Mouse (Mus musculus) embryonic facial prominence, embryonic 14.5 days (tissue): ENCODE results near the gene Myl7. TPM values are rescaled to one million over a fixed set of nuclear protein-coding genes. Genes with fewer than 3 reads are reported as not detected.

ENCODE experiments used
- ATAC-seq: fragments of 200-750 bp; cut with Nextera tagmentation; 2 replicates; pipeline ENCODE4 v1.8.0; 2017; ENCODE audit warnings: low read depth, moderate number of reproducible peaks, moderate TSS enrichment
- DNase-seq: peaks from one replicate; pipeline ENCODE4 v3.0.0-alpha.2; 2015; ENCODE audit warnings: low spot score
- H3K27ac ChIP-seq: fragments of 300-500 bp; sonication (generic); replicated peaks from 2 replicates; pipeline ENCODE4 v1.5.1; 2014; ENCODE audit warnings: low read depth, mild to moderate bottlenecking, low read length, moderate library complexity
- H3K27me3 ChIP-seq: fragments of 300-500 bp; sonication (generic); replicated peaks from 2 replicates; pipeline ENCODE4 v1.6.1; 2014; ENCODE audit warnings: low read length; ENCODE audit not compliant: control insufficient read depth, insufficient read depth
- H3K36me3 ChIP-seq: fragments of 300-500 bp; sonication (generic); 2 replicates; pipeline ENCODE4 v1.6.1; 2014; ENCODE audit warnings: low read length, mixed read lengths; ENCODE audit not compliant: control insufficient read depth, insufficient read depth
- H3K4me1 ChIP-seq: fragments of 300-500 bp; sonication (generic); 2 replicates; pipeline ENCODE4 v1.6.1; 2014; ENCODE audit warnings: antibody characterized with exemption, low read length; ENCODE audit not compliant: control insufficient read depth, insufficient read depth
- H3K4me2 ChIP-seq: fragments of 300-500 bp; sonication (generic); 2 replicates; pipeline ENCODE4 v1.6.1; 2014; ENCODE audit warnings: low read depth, mild to moderate bottlenecking, low read length, moderate library complexity, mixed read lengths
- H3K4me3 ChIP-seq: fragments of 300-500 bp; sonication (generic); 2 replicates; pipeline ENCODE4 v1.5.1; 2014; ENCODE audit warnings: low read depth, mild to moderate bottlenecking, low read length
- H3K9ac ChIP-seq: fragments of 300-500 bp; sonication (generic); 2 replicates; pipeline ENCODE4 v1.6.1; 2014; ENCODE audit warnings: low read depth, mild to moderate bottlenecking, low read length, moderate library complexity, mixed read lengths
- H3K9me3 ChIP-seq: fragments of 300-500 bp; sonication (generic); 2 replicates; pipeline ENCODE4 v1.6.1; 2016; ENCODE audit warnings: low read length; ENCODE audit not compliant: control insufficient read depth
- WGBS: fragments of 180-500 bp; shearing (Covaris S2); extraction: QIAGEN DNeasy Blood & Tissue Kit; methylation state at CpG from one replicate; pipeline ENCODE4 v1.1.7; 2014; 5-methylcytosine and 5-hydroxymethylcytosine counted together
- polyA plus RNA-seq: library from polyadenylated mRNA; unstranded; fragments of >200 nt; fragmentation: Nextera tagmentation; extraction: Ambion mirVana; gene quantifications from 2 replicates; pipeline ENCODE4 v1.2.1, GENCODE M21; 2014

Myl7 gene
- polyA plus RNA-seq, 1 experiment from 2014 or later, result 0.63 TPM

GRCm38 (mm10) chr11:5886187-5886586, 12.4 kb downstream of the Myl7 start:
- DNase-seq, result peak; percentile 84
- WGBS, result 20% methylated on average over 9 of the region's 9 CpGs
- Histone ChIP-seq H3K9me3 (no peaks in the 10 kb centered on the region), H3K27me3 (no peaks in the 10 kb centered on the region), H3K27ac (no peak overlapping the region), H3K4me1 (peaks cover 3% of the 10 kb centered on the region; the same call in 1 of the 2 replicates), H3K36me3 (no peaks in the 10 kb centered on the region), H3K9ac (no peak overlapping the region), H3K4me3 (no peak overlapping the region), H3K4me2 (no peak overlapping the region)
- ATAC-seq, result no peak

- no peak for DNase-seq
- ATAC-seq, result no peak
Measured at GRCm38 (mm10) chr11:5882518-5882917, 16.1 kb downstream of the Myl7 start.

GRCm38 (mm10) chr11:5879905-5880304, 18.7 kb downstream of the Myl7 start:
- Histone ChIP-seq H3K27me3 (no peaks in the 10 kb centered on the region), H3K9ac (no peak overlapping the region), H3K4me2 (no peak overlapping the region), H3K4me3 (no peak overlapping the region), H3K9me3 (no peaks in the 10 kb centered on the region), H3K4me1 (peaks cover 16% of the 10 kb centered on the region), H3K27ac (no peak overlapping the region), H3K36me3 (peaks cover 20% of the 10 kb centered on the region)
- no peak for ATAC-seq
- DNase-seq, result no peak
- WGBS, result 48% methylated on average over 5 of the region's 5 CpGs

More at GRCm38 (mm10) chr11:5882518-5882917, 16.1 kb downstream of the Myl7 start:
- no peaks in the 10 kb centered on the region for H3K27me3 ChIP-seq
- 0 out of 2 replicates have a peak, but pooled peaks cover 6% of the 10 kb centered on the region for H3K4me1 ChIP-seq
- WGBS, result 62% methylated on average over 8 of the region's 8 CpGs
- no peak overlapping the region for H3K4me2 ChIP-seq
- no peaks in the 10 kb centered on the region for H3K9me3 ChIP-seq
- H3K9ac ChIP-seq, result no peak overlapping the region
- no peak overlapping the region for H3K4me3 ChIP-seq
- no peak overlapping the region for H3K27ac ChIP-seq
- no peaks in the 10 kb centered on the region for H3K36me3 ChIP-seq

GRCm38 (mm10) chr11:5878661-5879060, 19.9 kb downstream of the Myl7 start:
- Histone ChIP-seq H3K9ac (peak overlapping the region; percentile 60), H3K9me3 (no peaks in the 10 kb centered on the region), H3K27ac (peak overlapping the region; percentile 89), H3K27me3 (no peaks in the 10 kb centered on the region), H3K4me1 (peaks cover 16% of the 10 kb centered on the region), H3K4me2 (peak overlapping the region; percentile 86), H3K4me3 (peak overlapping the region; percentile 75), H3K36me3 (peaks cover 32% of the 10 kb centered on the region)
- 39% methylated on average over 8 of the region's 8 CpGs for WGBS
- no peak; the same call in 1 of the 2 replicates for ATAC-seq
- no peak for DNase-seq

- Histone ChIP-seq H3K27me3 (no peaks in the 10 kb centered on the region), H3K36me3 (peaks cover 38% of the 10 kb centered on the region), H3K9ac (peak within 1 kb of the TSS; percentile 81), H3K27ac (peak within 1 kb of the TSS; percentile 89), H3K9me3 (no peaks in the 10 kb centered on the region), H3K4me1 (peaks cover 16% of the 10 kb centered on the region), H3K4me3 (peak within 1 kb of the TSS; percentile 75), H3K4me2 (peak within 1 kb of the TSS; percentile 86)
- DNase-seq (peak; percentile 99), ATAC-seq (peak; percentile 99)
- WGBS, result under 1% methylated on average over 45 of the region's 52 CpGs
Measured at GRCm38 (mm10) chr11:5877921-5878526, 20.6 kb downstream of the Myl7 start, which contains the start of gene Pold2. Pold2 (minus strand) TSS chr11:5878292.

- 4% methylated on average over 5 of the region's 5 CpGs for WGBS
- no peak for DNase-seq
- peaks cover 44% of the 10 kb centered on the region for H3K36me3 ChIP-seq
Measured at GRCm38 (mm10) chr11:5877421-5877820, 21.2 kb downstream of the Myl7 start.

GRCm38 (mm10) chr11:5873192-5873591, 25.4 kb downstream of the Myl7 start:
- H3K4me1 ChIP-seq, result peaks cover 11% of the 10 kb centered on the region
- H3K36me3 ChIP-seq, result peaks cover 85% of the 10 kb centered on the region
- DNase-seq, result no peak
- H3K4me2 ChIP-seq, result no peak overlapping the region
- H3K9ac ChIP-seq, result no peak overlapping the region
- no peak overlapping the region for H3K4me3 ChIP-seq
- H3K27ac ChIP-seq, result no peak overlapping the region
- H3K9me3 ChIP-seq, result no peaks in the 10 kb centered on the region
- no peaks in the 10 kb centered on the region for H3K27me3 ChIP-seq
- WGBS, result 98% methylated on average over 9 of the region's 9 CpGs
- no peak for ATAC-seq

More at GRCm38 (mm10) chr11:5877421-5877820, 21.2 kb downstream of the Myl7 start:
- 0 out of 2 replicates have a peak overlapping the region, but pooled peaks have one; percentile 44 for H3K27ac ChIP-seq
- peak overlapping the region; percentile 81 for H3K9ac ChIP-seq
- H3K9me3 ChIP-seq, result no peaks in the 10 kb centered on the region
- peak overlapping the region; percentile 75 for H3K4me3 ChIP-seq
- H3K4me1 ChIP-seq, result peaks cover 16% of the 10 kb centered on the region
- no peak for ATAC-seq
- H3K27me3 ChIP-seq, result no peaks in the 10 kb centered on the region
- H3K4me2 ChIP-seq, result peak overlapping the region; percentile 86

- Histone ChIP-seq H3K36me3 (peaks cover 90% of the 10 kb centered on the region), H3K4me2 (no peak overlapping the region), H3K27ac (no peak overlapping the region), H3K4me1 (peaks cover 11% of the 10 kb centered on the region), H3K27me3 (no peaks in the 10 kb centered on the region), H3K9ac (no peak overlapping the region), H3K4me3 (no peak overlapping the region), H3K9me3 (no peaks in the 10 kb centered on the region)
- 92% methylated on average over 11 of the region's 11 CpGs for WGBS
- no peak for ATAC-seq
- DNase-seq, result no peak
Measured at GRCm38 (mm10) chr11:5872707-5873106, 25.9 kb downstream of the Myl7 start.

- Histone ChIP-seq H3K4me3 (no peak overlapping the region), H3K4me2 (no peak overlapping the region), H3K9me3 (no peaks in the 10 kb centered on the region), H3K36me3 (peaks cover 84% of the 10 kb centered on the region), H3K9ac (no peak overlapping the region), H3K4me1 (no peaks in the 10 kb centered on the region), H3K27me3 (no peaks in the 10 kb centered on the region), H3K27ac (no peak overlapping the region)
- WGBS, result 89% methylated on average over 16 of the region's 16 CpGs
- no peak for ATAC-seq
- no peak for DNase-seq
Measured at GRCm38 (mm10) chr11:5870069-5870468, 28.5 kb downstream of the Myl7 start.
